Mouse (Mus musculus) ovary, postnatal 36 days (tissue): Measurements from ENCODE around the gene Chst8.

Experiments used
- DNase-seq: peaks from one replicate; pipeline ENCODE4 v3.0.0; 2022; ENCODE audit warnings: low spot score, mixed read lengths

The Chst8 gene

GRCm38 (mm10) chr7:34812531-34813111, at the start of gene Chst8:
Chst8 (minus strand) TSS chr7:34812711.
- peak; percentile 92 for DNase-seq

GRCm38 (mm10) chr7:34858291-34858690, 45.8 kb upstream of the Chst8 start:
- no peak for DNase-seq

- no peak for DNase-seq
These were observed 42.4 kb upstream of the Chst8 start for GRCm38 (mm10) chr7:34854781-34855352.

GRCm38 (mm10) chr7:34853393-34853792, 40.9 kb upstream of the Chst8 start:
- DNase-seq = no peak

GRCm38 (mm10) chr7:34849660-34850059, 37.1 kb upstream of the Chst8 start:
- peak; percentile 11 for DNase-seq

GRCm38 (mm10) chr7:34848811-34849210, 36.3 kb upstream of the Chst8 start:
- DNase-seq = no peak

- no peak for DNase-seq
These were observed 35.4 kb upstream of the Chst8 start for GRCm38 (mm10) chr7:34847900-34848299.

GRCm38 (mm10) chr7:34847410-34847809, 34.9 kb upstream of the Chst8 start:
- no peak for DNase-seq

GRCm38 (mm10) chr7:34838749-34839148, 26.2 kb upstream of the Chst8 start:
- DNase-seq = no peak

GRCm38 (mm10) chr7:34838231-34838630, 25.7 kb upstream of the Chst8 start:
- DNase-seq = no peak

- DNase-seq = no peak
These were observed 13.9 kb upstream of the Chst8 start for GRCm38 (mm10) chr7:34826255-34826909.

- no peak for DNase-seq
These were observed 9.1 kb upstream of the Chst8 start for GRCm38 (mm10) chr7:34821587-34821986.

GRCm38 (mm10) chr7:34820554-34820953, 8.0 kb upstream of the Chst8 start:
- DNase-seq = no peak

- DNase-seq = no peak
These were observed 7.3 kb upstream of the Chst8 start for GRCm38 (mm10) chr7:34819796-34820195.

GRCm38 (mm10) chr7:34818660-34819059, 6.1 kb upstream of the Chst8 start:
- no peak for DNase-seq

- no peak for DNase-seq
These were observed 4.5 kb upstream of the Chst8 start for GRCm38 (mm10) chr7:34816981-34817380.

- no peak for DNase-seq
These were observed 2.3 kb upstream of the Chst8 start for GRCm38 (mm10) chr7:34814801-34815200.

- peak; percentile 20 for DNase-seq
These were observed 682 bp downstream of the Chst8 start for GRCm38 (mm10) chr7:34811531-34812526.

GRCm38 (mm10) chr7:34811060-34811459, 1.5 kb downstream of the Chst8 start:
- no peak for DNase-seq

- DNase-seq = peak; percentile 86
These were observed 6.2 kb downstream of the Chst8 start for GRCm38 (mm10) chr7:34806307-34806706.

- peak; percentile 24 for DNase-seq
These were observed 6.8 kb downstream of the Chst8 start for GRCm38 (mm10) chr7:34805691-34806205.

GRCm38 (mm10) chr7:34805042-34805441, 7.5 kb downstream of the Chst8 start:
- no peak for DNase-seq
